Mouse (Mus musculus) E14TG2a.4 (cell line): Measurements from ENCODE around the gene Stk10.

Source experiments
- H3K27me3 ChIP-seq: 2 replicates; pipeline ENCODE4 v1.6.1; 2014; ENCODE audit warnings: low read length, control low read depth; ENCODE audit not compliant: insufficient read depth
- H3K36me3 ChIP-seq: 2 replicates; pipeline ENCODE4 v1.6.1; 2014; ENCODE audit warnings: low read length, control low read depth; ENCODE audit not compliant: insufficient read depth
- H3K4me1 ChIP-seq: replicated peaks from 2 replicates; pipeline ENCODE4 v1.6.1; 2014; ENCODE audit warnings: low read depth, low read length, control low read depth
- H3K4me3 ChIP-seq: replicated peaks from 2 replicates; pipeline ENCODE4 v1.5.1; 2014; ENCODE audit warnings: mild to moderate bottlenecking, low read length
- H3K9me3 ChIP-seq: 2 replicates; pipeline ENCODE4 v1.6.1; 2014; ENCODE audit warnings: low read length, control low read depth
- CTCF ChIP-seq: conservative IDR thresholded peaks from 2 replicates; pipeline ENCODE4 v1.5.1; 2014; ENCODE audit warnings: low read length
- NANOG ChIP-seq: IDR thresholded peaks from 2 replicates; pipeline ENCODE4 v1.6.1; 2014; ENCODE audit warnings: borderline replicate concordance, low read length, mixed read lengths
- POU5F1 ChIP-seq: IDR thresholded peaks from 2 replicates; pipeline ENCODE4 v1.6.1; 2014; ENCODE audit warnings: low read length, borderline replicate concordance

Stk10 gene

GRCm38 (mm10) chr11:32623912-32624311 lies 90.8 kb downstream of the Stk10 start:
- Histone ChIP-seq H3K36me3 (peaks cover 46% of the 10 kb centered on the region), H3K27me3 (no peaks in the 10 kb centered on the region), H3K4me3 (no peak overlapping the region), H3K9me3 (no peaks in the 10 kb centered on the region), H3K4me1 (peaks cover 46% of the 10 kb centered on the region)
- TF ChIP-seq POU5F1 (no peak), NANOG (no peak), CTCF (no peak)

GRCm38 (mm10) chr11:32625677-32626076 lies 92.6 kb downstream of the Stk10 start:
- TF ChIP-seq POU5F1 (no peak), CTCF (peak; percentile 40)

GRCm38 (mm10) chr11:32626079-32626478 lies 93.0 kb downstream of the Stk10 start:
- Histone ChIP-seq H3K4me3 (no peak overlapping the region), H3K9me3 (no peaks in the 10 kb centered on the region), H3K27me3 (no peaks in the 10 kb centered on the region; the same call in 1 of the 2 replicates), H3K36me3 (peaks cover 25% of the 10 kb centered on the region), H3K4me1 (peaks cover 26% of the 10 kb centered on the region)
- TF ChIP-seq CTCF (no peak), POU5F1 (no peak), NANOG (no peak)

More at GRCm38 (mm10) chr11:32625677-32626076, 92.6 kb downstream of the Stk10 start:
- Histone ChIP-seq H3K9me3 (no peaks in the 10 kb centered on the region), H3K27me3 (no peaks in the 10 kb centered on the region; the same call in 1 of the 2 replicates), H3K4me1 (peaks cover 28% of the 10 kb centered on the region), H3K36me3 (peaks cover 29% of the 10 kb centered on the region), H3K4me3 (no peak overlapping the region)

- H3K4me1 ChIP-seq = peaks cover 22% of the 10 kb centered on the region
- no peak for TF ChIP-seq POU5F1
- no peak for TF ChIP-seq CTCF
- TF ChIP-seq NANOG = no peak
- no peak overlapping the region for H3K4me3 ChIP-seq
- H3K27me3 ChIP-seq = no peaks in the 10 kb centered on the region; the same call in 1 of the 2 replicates
- H3K9me3 ChIP-seq = no peaks in the 10 kb centered on the region
- H3K36me3 ChIP-seq = peaks cover 7% of the 10 kb centered on the region
Observed at GRCm38 (mm10) chr11:32627900-32628299, 94.8 kb downstream of the Stk10 start.

- Histone ChIP-seq H3K27me3 (no peaks in the 10 kb centered on the region; the same call in 1 of the 2 replicates), H3K9me3 (no peaks in the 10 kb centered on the region), H3K4me3 (no peak overlapping the region), H3K4me1 (peaks cover 18% of the 10 kb centered on the region), H3K36me3 (no peaks in the 10 kb centered on the region)
- TF ChIP-seq CTCF (0 out of 2 replicates have a peak, but pooled peaks have one; percentile 3), NANOG (no peak), POU5F1 (no peak)
Observed at GRCm38 (mm10) chr11:32629713-32630211, 96.7 kb downstream of the Stk10 start.

DNA sequence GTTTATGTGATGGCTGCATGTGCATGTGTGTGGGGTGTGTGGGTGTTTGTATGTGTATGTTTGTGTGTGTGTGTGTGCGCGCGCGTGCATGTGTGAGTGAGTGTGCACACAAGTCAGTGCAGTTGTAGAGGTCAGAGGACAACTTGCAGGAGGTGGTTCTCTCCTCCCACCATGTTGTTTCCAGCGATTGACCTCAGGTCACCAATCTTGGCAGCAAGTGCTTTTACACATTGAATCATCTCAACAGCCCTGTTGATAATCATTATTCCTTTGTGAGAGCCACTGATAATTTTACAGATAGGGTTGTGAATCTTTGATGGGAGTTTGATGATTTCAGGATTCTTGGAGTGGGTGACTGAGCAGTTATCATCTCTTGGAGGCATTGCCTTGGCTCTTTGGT lies 99.6 kb downstream of the Stk10 start:
- H3K4me3 ChIP-seq = no peak overlapping the region
- no peaks in the 10 kb centered on the region; the same call in 1 of the 2 replicates for H3K27me3 ChIP-seq
- no peaks in the 10 kb centered on the region for H3K9me3 ChIP-seq
- no peaks in the 10 kb centered on the region for H3K36me3 ChIP-seq
- peaks cover 21% of the 10 kb centered on the region for H3K4me1 ChIP-seq
- TF ChIP-seq NANOG (no peak), CTCF (no peak), POU5F1 (no peak)

GRCm38 (mm10) chr11:32633542-32633941 lies 100.4 kb downstream of the Stk10 start:
- H3K4me1 ChIP-seq = peaks cover 21% of the 10 kb centered on the region
- H3K27me3 ChIP-seq = no peaks in the 10 kb centered on the region; the same call in 1 of the 2 replicates
- H3K36me3 ChIP-seq = no peaks in the 10 kb centered on the region
- TF ChIP-seq NANOG (no peak), POU5F1 (no peak), CTCF (peak; percentile 87)
- no peak overlapping the region for H3K4me3 ChIP-seq
- H3K9me3 ChIP-seq = no peaks in the 10 kb centered on the region

- Histone ChIP-seq H3K4me3 (no peak overlapping the region), H3K27me3 (no peaks in the 10 kb centered on the region; the same call in 1 of the 2 replicates), H3K4me1 (peaks cover 21% of the 10 kb centered on the region), H3K36me3 (no peaks in the 10 kb centered on the region), H3K9me3 (no peaks in the 10 kb centered on the region)
- TF ChIP-seq CTCF = no peak
- TF ChIP-seq NANOG = no peak
- TF ChIP-seq POU5F1 = no peak
Observed at GRCm38 (mm10) chr11:32634143-32634542, 101.0 kb downstream of the Stk10 start.

GRCm38 (mm10) chr11:32634842-32635241 lies 101.7 kb downstream of the Stk10 start:
- Histone ChIP-seq H3K27me3 (no peaks in the 10 kb centered on the region; the same call in 1 of the 2 replicates), H3K36me3 (peaks cover 4% of the 10 kb centered on the region; the same call in 1 of the 2 replicates), H3K4me3 (no peak overlapping the region), H3K9me3 (no peaks in the 10 kb centered on the region), H3K4me1 (peaks cover 21% of the 10 kb centered on the region)
- TF ChIP-seq POU5F1 (no peak), CTCF (no peak), NANOG (no peak)
